Mouse (Mus musculus): ENCODE data around the gene Mxd1.

Mxd1 gene

GRCm38 (mm10) chr6:86645551-86645950, 23.4 kb downstream of the Mxd1 start:
- no peak for DNase-seq

- DNase-seq = no peak
Measured at GRCm38 (mm10) chr6:86644775-86645400, 24.1 kb downstream of the Mxd1 start.

GRCm38 (mm10) chr6:86641716-86642115, 27.2 kb downstream of the Mxd1 start:
- DNase-seq = no peak

- DNase-seq = no peak
Measured at GRCm38 (mm10) chr6:86640776-86641175, 28.2 kb downstream of the Mxd1 start.

GRCm38 (mm10) chr6:86640161-86640560, 28.8 kb downstream of the Mxd1 start:
- DNase-seq = no peak

GRCm38 (mm10) chr6:86639180-86640160, 29.5 kb downstream of the Mxd1 start:
- no peak for DNase-seq

DNA sequence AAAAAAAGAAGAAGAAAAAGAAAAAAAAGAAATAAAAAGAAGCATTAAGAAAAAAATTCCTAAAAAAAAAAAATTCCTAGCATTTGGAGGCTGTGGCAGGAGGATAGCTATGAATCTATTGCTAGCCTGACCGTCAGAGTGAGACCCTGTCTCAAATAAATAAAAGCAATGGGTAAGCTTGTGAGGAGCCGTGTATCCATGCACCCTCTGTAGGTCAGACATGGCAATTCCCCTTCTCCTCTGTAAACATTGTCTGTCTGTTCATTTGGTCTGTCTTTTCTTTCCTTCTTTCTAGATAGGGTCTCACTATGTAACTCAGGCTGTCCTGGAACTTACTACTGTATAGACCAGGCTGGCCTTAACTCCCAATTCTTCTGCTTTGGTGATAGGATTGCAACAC, 30.5 kb downstream of the Mxd1 start:
- DNase-seq = no peak

DNA sequence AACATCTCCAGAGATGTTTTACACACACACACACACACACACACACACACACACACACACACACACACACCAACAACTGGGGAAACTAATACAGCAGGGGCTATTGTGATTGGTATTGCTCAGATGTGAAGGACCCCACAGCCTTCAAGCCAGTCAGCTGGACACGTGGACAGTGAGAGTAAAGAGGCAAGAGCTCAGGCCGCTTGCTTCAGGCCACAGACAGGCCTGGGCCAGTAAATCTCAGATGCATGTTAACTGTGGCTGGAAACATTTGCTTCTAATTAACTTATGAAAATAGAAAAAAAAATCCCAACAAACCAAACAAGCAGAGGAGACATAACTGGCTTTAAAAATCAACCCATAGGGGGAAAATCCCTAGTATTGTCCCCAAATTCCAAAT, 31.1 kb downstream of the Mxd1 start:
- DNase-seq = no peak

GRCm38 (mm10) chr6:86637171-86637835, 31.7 kb downstream of the Mxd1 start:
- DNase-seq = no peak

DNA sequence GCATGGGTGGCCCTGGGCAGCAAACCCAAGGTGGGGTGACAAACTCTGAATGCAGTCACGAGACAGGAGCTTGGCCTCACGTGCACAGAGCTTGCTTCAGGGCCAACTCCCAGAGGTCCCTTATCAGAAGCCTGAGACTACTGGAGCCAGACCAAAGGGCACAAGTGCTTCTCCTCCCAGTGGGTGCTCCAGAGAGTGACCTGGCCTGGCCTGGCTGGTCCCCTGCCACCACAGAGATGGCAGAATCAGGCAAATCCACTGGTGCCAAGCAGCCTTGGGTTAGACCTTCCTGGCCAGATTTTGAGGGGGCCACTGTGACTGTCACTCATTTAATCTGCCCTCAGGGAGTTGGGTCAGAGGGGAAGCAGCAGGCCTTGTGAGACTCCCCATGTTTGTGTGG, 32.5 kb downstream of the Mxd1 start:
- no peak for DNase-seq

DNA sequence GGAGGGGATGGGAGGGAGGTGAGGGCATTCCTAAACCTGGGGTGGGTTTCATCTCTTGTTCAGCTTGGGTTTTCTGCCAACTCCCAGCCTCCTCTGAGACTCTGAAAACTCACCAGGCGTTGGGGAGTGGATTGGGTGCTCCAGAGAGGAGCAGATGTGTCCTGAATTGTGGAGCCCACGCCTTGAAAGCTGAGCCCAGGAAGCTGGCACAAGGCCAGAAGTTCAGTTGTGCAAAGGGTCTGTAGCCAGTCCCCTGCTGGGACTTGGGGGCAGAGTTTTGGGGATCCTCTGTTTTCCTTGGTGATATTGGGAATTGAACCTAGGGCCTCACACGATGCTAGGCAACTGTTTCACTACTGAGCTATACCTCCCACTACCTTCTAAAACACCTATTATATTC, 38.8 kb downstream of the Mxd1 start:
- DNase-seq = no peak

DNA sequence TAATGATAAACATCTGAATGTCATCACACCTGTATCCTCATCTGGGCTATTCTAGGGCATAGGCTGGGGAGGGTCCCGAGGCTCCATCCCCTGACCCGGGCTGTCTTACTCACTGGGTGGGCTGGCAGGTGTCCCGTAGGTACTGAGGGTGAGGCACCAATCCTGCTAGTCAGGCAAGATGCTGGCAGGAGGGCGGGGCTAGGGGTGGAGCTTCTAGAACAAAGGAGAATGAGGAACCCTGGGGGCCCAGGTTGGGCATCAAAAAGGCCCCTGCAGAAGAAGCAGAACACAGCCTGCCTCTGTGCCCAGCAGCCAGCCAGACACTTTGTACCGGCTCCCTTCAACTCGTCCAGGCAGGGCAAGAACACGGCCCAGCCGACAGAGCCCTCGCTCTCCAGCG, 41.0 kb downstream of the Mxd1 start, which contains the start of gene Asprv1:
TSS of gene Asprv1 (plus strand) at position 219 of the 400 bp plus-strand sequence.
- no peak for DNase-seq

- DNase-seq = no peak
Measured at GRCm38 (mm10) chr6:86624074-86625030, 44.6 kb downstream of the Mxd1 start.

- no peak for DNase-seq
Measured at GRCm38 (mm10) chr6:86623201-86623600, 45.8 kb downstream of the Mxd1 start.

DNA sequence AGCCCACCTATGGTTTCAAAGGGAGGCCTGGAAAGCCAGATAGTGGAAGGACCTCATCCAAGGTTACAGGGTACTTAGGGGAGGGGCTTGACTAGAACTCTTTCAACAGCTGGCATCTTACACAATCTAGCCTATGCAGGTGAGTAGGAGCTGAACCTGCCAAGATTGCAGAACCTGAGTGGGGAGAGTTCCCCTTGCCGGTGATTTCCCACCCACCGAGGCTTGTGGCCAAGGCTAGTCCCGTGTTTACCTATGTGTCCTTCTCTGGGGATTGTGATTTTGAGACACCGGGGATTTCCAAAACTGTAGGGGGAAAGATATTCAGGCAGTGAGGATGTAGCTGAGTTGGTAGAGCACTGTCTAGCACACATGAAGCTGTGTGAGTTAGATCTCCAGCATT, 53.7 kb downstream of the Mxd1 start:
- no peak for DNase-seq

GRCm38 (mm10) chr6:86610714-86611113, 58.2 kb downstream of the Mxd1 start:
- DNase-seq = peak; percentile 76

DNA sequence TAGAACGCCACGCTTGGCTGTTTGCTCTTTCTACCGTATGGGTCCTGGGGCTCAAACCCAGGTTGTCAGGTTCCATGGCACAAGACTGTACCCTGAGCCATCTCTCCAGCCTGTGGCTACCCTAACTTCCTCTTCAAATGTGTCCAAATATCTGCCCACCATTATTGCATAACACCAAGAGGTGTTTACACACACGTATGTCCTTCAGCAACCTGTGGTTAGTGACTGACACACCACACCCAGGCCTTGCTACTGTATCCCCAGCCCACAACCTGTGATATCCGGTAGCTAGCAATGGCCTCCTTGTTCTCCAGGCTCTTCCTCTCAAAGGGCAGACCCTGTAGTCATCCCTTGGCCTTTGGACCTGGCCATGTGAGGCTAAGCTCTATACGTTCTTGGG, 59.7 kb downstream of the Mxd1 start:
- no peak for DNase-seq

DNA sequence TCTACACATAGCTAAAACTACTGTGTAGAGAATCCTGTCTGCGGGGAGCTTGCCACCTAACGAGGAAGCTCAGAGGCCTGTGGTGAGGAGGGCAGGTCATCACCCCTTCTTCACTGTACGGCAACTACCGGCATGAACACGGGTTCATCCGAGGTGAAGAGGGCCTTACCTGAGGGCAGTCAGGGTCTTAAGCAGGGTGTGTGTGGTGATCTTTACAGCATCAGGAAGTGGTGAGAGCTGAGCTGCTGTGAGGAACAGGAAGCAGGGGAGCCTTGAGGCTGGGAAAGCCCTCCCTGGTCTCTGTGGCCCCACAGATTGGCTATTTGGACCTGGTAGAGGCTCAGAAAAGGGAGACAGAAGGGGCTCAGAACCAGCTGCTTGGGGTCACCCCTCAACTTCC, 61.5 kb downstream of the Mxd1 start:
- DNase-seq = no peak

GRCm38 (mm10) chr6:86606289-86606688, 62.7 kb downstream of the Mxd1 start:
- no peak for DNase-seq

- no peak for DNase-seq
Measured at GRCm38 (mm10) chr6:86605260-86605659, 63.7 kb downstream of the Mxd1 start.

GRCm38 (mm10) chr6:86599951-86600414, 69.0 kb downstream of the Mxd1 start:
- DNase-seq = peak; percentile 62

- peak; percentile 92 for DNase-seq
Measured at GRCm38 (mm10) chr6:86599197-86599596, 69.8 kb downstream of the Mxd1 start.
